Mouse (Mus musculus) heart, embryonic 16.5 days (tissue): ENCODE measurements around the gene Tnfaip8l1. TPM values are rescaled to one million over a fixed set of nuclear protein-coding genes. Genes with fewer than 3 reads are reported as not detected.

Experiments used
- ATAC-seq: fragments of 200-750 bp; cut with Nextera tagmentation; replicated peaks from 2 replicates; pipeline ENCODE4 v1.8.0; 2017; ENCODE audit warnings: moderate number of reproducible peaks; ENCODE audit not compliant: insufficient read depth, low FRiP score; ENCODE audit errors: extremely low read depth
- H3K27ac ChIP-seq: fragments of 300-500 bp; sonication (generic); 2 replicates; pipeline ENCODE4 v1.5.1; 2014; ENCODE audit warnings: mild to moderate bottlenecking, low read length, control low read depth, moderate library complexity
- H3K27me3 ChIP-seq: fragments of 300-500 bp; sonication (generic); 2 replicates; pipeline ENCODE4 v1.6.1; 2014; ENCODE audit warnings: low read length, mixed read lengths; ENCODE audit not compliant: control insufficient read depth, insufficient read depth
- H3K36me3 ChIP-seq: fragments of 300-500 bp; sonication (generic); 2 replicates; pipeline ENCODE4 v1.6.1; 2014; ENCODE audit not compliant: control insufficient read depth, insufficient read depth
- H3K4me1 ChIP-seq: fragments of 300-500 bp; sonication (generic); 2 replicates; pipeline ENCODE4 v1.6.1; 2014; ENCODE audit warnings: low read length, mixed read lengths; ENCODE audit not compliant: control insufficient read depth, insufficient read depth
- H3K4me2 ChIP-seq: fragments of 300-500 bp; sonication (generic); 2 replicates; pipeline ENCODE4 v1.6.1; 2014; ENCODE audit warnings: low read depth, mild to moderate bottlenecking, control low read depth, low read length
- H3K4me3 ChIP-seq: fragments of 300-500 bp; sonication (generic); 2 replicates; pipeline ENCODE4 v1.5.1; 2014; ENCODE audit warnings: mild to moderate bottlenecking, control low read depth, low read length
- H3K9ac ChIP-seq: fragments of 300-500 bp; sonication (generic); 2 replicates; pipeline ENCODE4 v1.6.1; 2014; ENCODE audit warnings: low read length, control low read depth
- H3K9me3 ChIP-seq: fragments of 300-500 bp; sonication (generic); replicated peaks from 2 replicates; pipeline ENCODE4 v1.6.1; 2016; ENCODE audit warnings: low read length; ENCODE audit not compliant: control insufficient read depth
- WGBS: fragments of 180-500 bp; shearing (Covaris S2); extraction: QIAGEN DNeasy Blood & Tissue Kit; methylation state at CpG from one replicate; pipeline ENCODE4 v1.1.7; 2014; 5-methylcytosine and 5-hydroxymethylcytosine counted together
- polyA plus RNA-seq: library from polyadenylated mRNA; unstranded; fragments of >200 nt; fragmentation: Nextera tagmentation; extraction: Ambion mirVana; gene quantifications from 2 replicates; pipeline ENCODE4 v1.2.1, GENCODE M21; 2015

The Tnfaip8l1 gene
- polyA plus RNA-seq, 1 experiment from 2014 or later: 9.0 TPM

GRCm38 (mm10) chr17:56144546-56144945 is 17.7 kb upstream of the Tnfaip8l1 start:
- no peak for ATAC-seq
- no peak overlapping the region for H3K4me2 ChIP-seq

GRCm38 (mm10) chr17:56146131-56146530 is 16.1 kb upstream of the Tnfaip8l1 start:
- no peak overlapping the region for H3K4me2 ChIP-seq

More at GRCm38 (mm10) chr17:56144546-56144945, 17.7 kb upstream of the Tnfaip8l1 start:
- Histone ChIP-seq H3K9ac (no peak overlapping the region), H3K4me3 (no peak overlapping the region), H3K27me3 (peaks cover 88% of the 10 kb centered on the region), H3K9me3 (no peaks in the 10 kb centered on the region), H3K36me3 (no peaks in the 10 kb centered on the region), H3K27ac (no peak overlapping the region), H3K4me1 (peaks cover 4% of the 10 kb centered on the region)
- WGBS: 67% methylated on average over 9 of the region's 9 CpGs

GRCm38 (mm10) chr17:56147420-56147819 is 14.9 kb upstream of the Tnfaip8l1 start:
- no peak overlapping the region for H3K27ac ChIP-seq
- peaks cover 79% of the 10 kb centered on the region for H3K27me3 ChIP-seq
- no peak for ATAC-seq
- no peak overlapping the region for H3K4me3 ChIP-seq
- no peak overlapping the region for H3K9ac ChIP-seq
- H3K36me3 ChIP-seq: no peaks in the 10 kb centered on the region
- no peaks in the 10 kb centered on the region for H3K9me3 ChIP-seq
- no peak overlapping the region for H3K4me2 ChIP-seq
- WGBS: 45% methylated on average over 12 of the region's 12 CpGs
- 0 out of 2 replicates have a peak, but pooled peaks cover 3% of the 10 kb centered on the region for H3K4me1 ChIP-seq

More at GRCm38 (mm10) chr17:56146131-56146530, 16.1 kb upstream of the Tnfaip8l1 start:
- no peak overlapping the region for H3K4me3 ChIP-seq
- H3K4me1 ChIP-seq: peaks cover 3% of the 10 kb centered on the region; the same call in 1 of the 2 replicates
- no peak overlapping the region for H3K9ac ChIP-seq
- no peak for ATAC-seq
- 15% methylated on average over 9 of the region's 9 CpGs for WGBS
- no peaks in the 10 kb centered on the region for H3K36me3 ChIP-seq
- no peak overlapping the region for H3K27ac ChIP-seq
- H3K9me3 ChIP-seq: no peaks in the 10 kb centered on the region
- peaks cover 84% of the 10 kb centered on the region for H3K27me3 ChIP-seq

- Histone ChIP-seq H3K36me3 (no peaks in the 10 kb centered on the region), H3K4me1 (0 out of 2 replicates have a peak, but pooled peaks cover 3% of the 10 kb centered on the region), H3K9me3 (no peaks in the 10 kb centered on the region), H3K9ac (no peak overlapping the region), H3K4me2 (peak overlapping the region; percentile 42; the same call in 1 of the 2 replicates), H3K27me3 (peaks cover 74% of the 10 kb centered on the region), H3K27ac (no peak overlapping the region), H3K4me3 (no peak overlapping the region; the same call in 1 of the 2 replicates)
- no peak for ATAC-seq
- 21% methylated on average over 9 of the region's 9 CpGs for WGBS
Measured at GRCm38 (mm10) chr17:56148280-56148679, 14.0 kb upstream of the Tnfaip8l1 start.

- peak overlapping the region; percentile 8 for H3K4me3 ChIP-seq
- no peak overlapping the region for H3K27ac ChIP-seq
- H3K36me3 ChIP-seq: no peaks in the 10 kb centered on the region
- H3K9ac ChIP-seq: peak overlapping the region; percentile 39; the same call in 1 of the 2 replicates
- no peak for ATAC-seq
- peaks cover 6% of the 10 kb centered on the region; the same call in 1 of the 2 replicates for H3K4me1 ChIP-seq
- peak overlapping the region; percentile 42 for H3K4me2 ChIP-seq
- WGBS: 3% methylated on average over 30 of the region's 30 CpGs
- H3K9me3 ChIP-seq: no peaks in the 10 kb centered on the region
- peaks cover 74% of the 10 kb centered on the region for H3K27me3 ChIP-seq
Measured at GRCm38 (mm10) chr17:56148790-56149618, 13.3 kb upstream of the Tnfaip8l1 start.

DNA sequence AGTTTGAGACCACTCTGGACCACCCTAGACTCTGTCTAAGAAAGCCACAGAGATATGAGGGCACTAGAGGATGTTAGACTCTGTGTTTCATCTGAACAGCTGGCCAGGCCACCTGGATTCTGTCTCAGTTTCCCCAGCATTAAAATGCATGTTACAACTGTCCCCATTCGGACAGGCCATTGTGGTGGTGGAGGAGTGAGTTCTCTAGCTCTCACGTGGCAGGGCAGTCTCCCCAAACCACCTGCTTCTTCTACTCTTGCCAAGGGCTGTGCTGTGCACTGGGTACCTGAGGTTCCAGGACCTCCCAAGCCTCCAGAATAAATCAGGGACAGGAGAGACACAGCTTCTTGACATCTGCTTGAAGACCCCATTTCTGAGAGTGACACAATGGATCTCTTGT is 12.4 kb upstream of the Tnfaip8l1 start:
- ATAC-seq: no peak
- no peak overlapping the region for H3K27ac ChIP-seq
- no peak overlapping the region for H3K4me2 ChIP-seq
- H3K4me1 ChIP-seq: peaks cover 6% of the 10 kb centered on the region; the same call in 1 of the 2 replicates
- H3K9me3 ChIP-seq: no peaks in the 10 kb centered on the region
- H3K4me3 ChIP-seq: no peak overlapping the region
- WGBS: 27% methylated on average over 2 of the region's 2 CpGs
- H3K27me3 ChIP-seq: peaks cover 71% of the 10 kb centered on the region
- no peak overlapping the region for H3K9ac ChIP-seq
- H3K36me3 ChIP-seq: no peaks in the 10 kb centered on the region

DNA sequence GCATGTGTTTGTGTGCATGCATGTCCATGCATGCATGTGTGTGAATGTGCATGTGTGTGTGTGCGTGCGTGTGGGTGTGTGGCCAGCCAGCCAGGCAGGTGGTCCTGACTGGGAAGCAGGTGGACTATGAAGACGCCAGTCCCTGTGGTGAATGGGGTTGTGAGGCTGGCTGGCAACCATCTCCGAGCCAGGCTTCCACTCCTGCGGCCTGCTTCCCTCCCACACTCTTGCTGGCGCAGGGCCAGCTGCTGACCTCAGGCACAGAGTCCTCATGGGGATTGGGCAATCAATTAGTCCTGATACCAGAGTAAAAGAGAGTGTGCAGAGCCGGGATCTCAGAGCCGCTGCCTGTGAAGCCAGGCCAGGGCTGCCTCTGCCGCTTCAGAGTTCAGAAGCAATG is 8.6 kb upstream of the Tnfaip8l1 start:
- no peak for ATAC-seq
- Histone ChIP-seq H3K4me1 (peaks cover 6% of the 10 kb centered on the region; the same call in 1 of the 2 replicates), H3K4me3 (no peak overlapping the region), H3K27ac (no peak overlapping the region), H3K27me3 (peaks cover 67% of the 10 kb centered on the region), H3K36me3 (no peaks in the 10 kb centered on the region), H3K4me2 (no peak overlapping the region), H3K9ac (no peak overlapping the region), H3K9me3 (no peaks in the 10 kb centered on the region)
- 32% methylated on average over 9 of the region's 9 CpGs for WGBS

DNA sequence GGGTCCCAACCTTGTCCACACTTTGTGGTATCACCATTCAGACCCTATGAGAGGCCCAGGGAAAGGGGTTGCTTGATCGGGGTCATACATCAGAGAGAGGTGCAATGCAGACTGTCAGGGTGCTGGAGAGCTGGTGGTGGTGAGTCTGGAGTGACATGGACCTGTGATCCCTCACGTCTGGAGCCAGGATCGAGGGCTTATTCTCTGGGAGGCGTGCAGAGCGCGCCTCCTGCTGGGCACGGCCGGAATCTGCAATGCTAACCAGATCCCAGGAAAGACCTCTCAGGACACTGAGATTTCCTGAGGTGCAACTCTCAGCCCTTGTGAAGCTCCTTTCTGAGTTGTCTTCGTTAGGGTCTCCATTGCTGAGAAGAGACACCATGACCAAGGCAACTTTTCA is 2.5 kb upstream of the Tnfaip8l1 start:
- H3K27me3 ChIP-seq: peaks cover 34% of the 10 kb centered on the region
- no peak overlapping the region for H3K4me2 ChIP-seq
- H3K4me3 ChIP-seq: no peak overlapping the region
- no peak overlapping the region for H3K27ac ChIP-seq
- WGBS: 3% methylated on average over 9 of the region's 9 CpGs
- no peak for ATAC-seq
- no peaks in the 10 kb centered on the region for H3K9me3 ChIP-seq
- H3K9ac ChIP-seq: no peak overlapping the region
- no peaks in the 10 kb centered on the region for H3K36me3 ChIP-seq
- peaks cover 17% of the 10 kb centered on the region for H3K4me1 ChIP-seq

GRCm38 (mm10) chr17:56163523-56164102 is 1.3 kb downstream of the Tnfaip8l1 start:
- H3K27ac ChIP-seq: peak overlapping the region; percentile 55; the same call in 1 of the 2 replicates
- no peaks in the 10 kb centered on the region for H3K36me3 ChIP-seq
- H3K4me1 ChIP-seq: peaks cover 17% of the 10 kb centered on the region
- H3K4me3 ChIP-seq: peak overlapping the region; percentile 54
- peak overlapping the region; percentile 64 for H3K9ac ChIP-seq
- 55% methylated on average over 6 of the region's 6 CpGs for WGBS
- H3K27me3 ChIP-seq: peaks cover 3% of the 10 kb centered on the region
- peak overlapping the region; percentile 87 for H3K4me2 ChIP-seq
- H3K9me3 ChIP-seq: no peaks in the 10 kb centered on the region
- no peak for ATAC-seq
